Mouse (Mus musculus) lung, postnatal 14 days (tissue): ENCODE measurements around the gene Herc2.
"Not testable (repeated sequence)": the region's sequence is repeated elsewhere in the genome, so short reads cannot be mapped to it uniquely, and the experiment has no call there.

ENCODE experiments used
- DNase-seq: peaks from one replicate; pipeline ENCODE4 v3.0.0; 2021

Gene Herc2

GRCm38 (mm10) chr7:56049831-56050321, at the start of gene Herc2:
Gene Herc2 (plus strand): TSS chr7:56050196.
- peak; percentile 99 for DNase-seq

- no peak for DNase-seq
Observed at GRCm38 (mm10) chr7:56010318-56011017, 39.5 kb upstream of the Herc2 start.

DNA sequence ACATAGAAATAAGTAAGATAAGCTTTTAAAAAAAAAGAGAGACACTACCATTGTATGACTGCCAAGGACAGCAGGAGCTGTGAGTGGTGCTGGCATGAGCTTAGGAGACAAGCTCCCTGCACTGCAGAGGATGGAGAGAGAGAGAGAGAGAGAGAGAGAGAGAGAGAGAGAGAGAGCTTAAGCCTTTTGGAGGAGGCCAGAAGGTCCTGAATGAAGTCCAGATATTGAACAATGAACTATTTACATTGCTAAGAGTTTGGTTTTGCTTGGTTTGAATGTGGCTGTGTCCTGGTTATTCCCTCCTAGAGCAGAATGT, 39.0 kb upstream of the Herc2 start:
- DNase-seq, result no peak

DNA sequence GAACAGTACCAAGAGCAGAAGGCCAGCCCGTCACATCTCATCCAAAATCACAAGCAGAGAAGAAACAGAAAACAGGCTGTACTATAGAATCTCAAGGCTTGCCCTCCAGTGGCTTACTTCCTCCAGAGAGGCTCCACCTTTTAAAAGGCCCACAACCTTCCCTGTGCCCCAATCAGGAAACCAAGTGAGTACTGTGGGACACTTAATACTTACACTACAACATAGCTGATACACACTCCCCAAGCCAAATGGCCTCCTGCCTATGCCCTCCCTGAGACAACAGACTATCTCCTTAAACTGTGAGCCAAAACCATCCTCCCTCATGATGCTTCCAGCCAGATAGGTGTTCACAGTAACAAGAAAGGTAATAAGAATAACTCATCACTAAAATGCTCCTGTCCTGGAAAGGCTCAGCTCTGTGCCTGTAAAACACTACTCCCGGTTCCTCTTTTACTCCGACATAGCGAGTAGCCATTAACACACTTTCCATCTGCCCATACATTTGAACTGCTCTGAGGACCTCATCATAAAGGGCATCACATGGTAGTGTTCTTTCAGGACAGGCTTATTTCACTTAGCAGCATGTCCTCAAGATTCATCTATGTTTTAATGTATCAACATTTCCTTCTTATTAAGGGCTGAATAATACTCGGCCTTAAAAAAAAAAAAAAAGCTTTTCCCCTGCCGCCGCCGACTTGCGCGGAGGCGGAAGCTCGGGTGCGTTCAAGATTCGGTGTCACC, 36.6 kb upstream of the Herc2 start:
- no peak for DNase-seq

- DNase-seq, result not testable (repeated sequence)
Observed at GRCm38 (mm10) chr7:56014002-56014702, 35.8 kb upstream of the Herc2 start.

DNA sequence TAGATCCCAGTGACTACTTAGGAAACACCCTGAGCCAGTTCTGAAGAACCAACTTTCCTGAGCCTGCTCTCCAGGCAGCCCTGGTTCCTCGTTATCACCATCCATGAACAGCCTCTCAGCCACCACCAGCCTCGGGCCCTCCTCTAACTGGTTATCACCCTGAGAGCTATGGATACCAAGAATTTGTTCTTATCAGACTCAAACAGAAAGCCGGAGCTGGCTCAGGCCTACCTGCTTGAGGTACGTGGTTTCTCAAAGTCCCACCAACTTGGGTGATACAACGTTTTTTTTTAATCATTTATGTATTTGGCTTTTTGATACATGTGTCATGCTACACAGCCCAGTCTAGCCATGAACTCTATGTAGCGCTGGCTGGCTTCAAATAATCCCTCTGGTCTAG, 34.8 kb upstream of the Herc2 start:
- DNase-seq, result no peak

- no peak for DNase-seq
Observed at GRCm38 (mm10) chr7:56015837-56016236, 34.2 kb upstream of the Herc2 start.

DNA sequence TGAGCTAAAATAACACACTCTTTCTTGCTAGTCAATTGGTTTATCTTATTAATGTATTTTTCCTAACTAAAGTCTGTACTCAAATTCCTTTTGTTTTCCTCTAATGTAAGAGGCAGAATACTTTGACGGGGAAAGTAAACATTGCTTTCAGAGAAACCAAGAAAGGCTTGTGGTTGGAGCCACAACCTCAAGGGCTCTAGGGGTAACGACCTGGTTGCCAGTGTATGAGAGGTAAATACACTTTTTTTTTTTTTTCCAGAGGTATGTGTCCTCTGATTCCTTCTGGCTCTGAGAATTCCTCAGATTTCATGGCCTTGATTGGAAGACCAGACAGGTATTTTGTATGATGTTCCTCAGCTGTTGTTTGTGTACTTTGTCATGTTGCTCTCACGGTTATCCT, 32.2 kb upstream of the Herc2 start:
- DNase-seq, result no peak

DNA sequence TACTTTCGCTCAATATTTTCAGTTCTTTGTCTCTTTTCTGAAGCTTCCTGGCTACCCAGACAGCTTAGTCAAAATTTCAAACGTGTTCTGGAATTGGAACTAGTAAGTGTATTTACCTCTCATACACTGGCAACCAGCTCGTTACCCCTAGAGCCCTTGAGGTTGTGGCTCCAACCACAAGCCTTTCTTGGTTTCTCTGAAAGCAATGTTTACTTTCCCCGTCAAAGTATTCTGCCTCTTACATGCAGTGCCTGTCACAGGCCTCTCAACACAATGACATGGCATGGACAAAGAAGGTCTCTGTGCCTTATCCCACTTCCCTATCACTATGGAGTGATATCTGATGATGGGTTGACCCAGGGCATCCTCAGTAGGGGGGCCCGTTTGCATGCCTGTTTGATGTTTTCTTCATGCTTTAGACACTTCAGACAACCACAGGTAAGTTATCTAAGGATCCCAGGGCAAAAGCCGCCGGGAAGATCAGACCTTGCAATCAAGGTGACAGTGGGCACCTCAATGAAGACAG, 31.5 kb upstream of the Herc2 start:
- peak; percentile 9 for DNase-seq

DNA sequence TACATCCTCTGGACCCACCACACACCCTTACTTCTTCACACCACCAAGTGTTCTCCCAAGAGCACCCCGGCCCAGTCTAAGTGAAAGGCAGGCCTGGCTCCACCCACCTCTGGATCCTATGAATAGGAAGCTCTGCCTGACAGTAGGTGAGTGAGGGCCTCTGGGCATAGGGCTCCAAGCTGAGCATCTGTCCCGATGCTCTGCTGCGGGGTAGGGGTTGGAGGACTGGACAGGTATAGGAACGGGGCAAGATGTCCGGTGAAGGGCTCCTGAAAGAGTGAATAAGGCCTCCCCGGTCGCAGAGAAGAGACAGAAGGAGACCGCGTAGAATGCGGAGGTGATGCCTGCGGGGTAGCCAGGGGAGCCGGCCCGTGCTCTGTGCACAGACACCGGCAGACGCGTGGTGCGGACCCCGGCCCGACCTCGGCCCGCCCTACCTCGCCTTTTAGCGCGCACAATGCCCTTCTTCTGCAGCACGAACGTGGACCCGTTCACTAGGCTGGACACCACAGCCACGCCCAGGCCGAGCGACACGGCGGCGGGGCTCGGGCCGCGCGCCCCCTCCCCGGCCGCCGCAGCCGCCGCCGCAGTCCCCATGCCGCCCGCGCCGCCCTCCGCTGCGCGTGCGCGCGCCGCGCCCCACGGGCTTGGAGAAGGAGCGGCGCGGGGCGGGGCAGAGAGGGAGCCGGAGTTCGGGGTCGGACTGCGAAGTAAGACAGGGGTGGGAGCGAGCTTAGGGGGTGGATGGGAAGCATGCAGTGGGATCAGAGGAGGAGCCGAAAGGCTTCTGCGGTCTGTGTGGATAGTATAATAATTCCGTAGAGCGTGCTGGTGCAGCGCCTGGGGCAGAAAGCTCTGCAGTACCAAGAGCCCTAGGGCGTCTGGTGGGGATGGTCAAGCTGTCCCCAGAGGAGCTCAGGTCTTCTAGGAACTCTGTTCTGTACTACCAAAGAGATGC, 30.7 kb upstream of the Herc2 start:
- peak; percentile 70 for DNase-seq

DNA sequence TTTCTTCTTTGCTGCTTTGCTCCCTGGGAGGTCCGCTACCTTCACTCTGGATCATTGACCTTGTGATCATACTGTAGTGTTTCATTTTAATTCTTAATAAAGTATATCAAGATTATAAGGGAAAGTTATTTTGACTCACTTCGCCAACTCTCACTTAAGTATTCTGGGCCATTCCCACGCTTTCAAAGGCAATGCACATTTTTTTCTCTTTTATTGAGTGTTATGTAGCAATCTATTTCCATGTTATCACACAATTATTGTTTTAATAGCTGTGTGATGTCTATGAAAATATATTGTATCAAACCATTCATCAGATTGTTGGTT, 30.1 kb upstream of the Herc2 start, which contains the start of gene Nipa1:
Nipa1 (minus strand) TSS at position 25 of the 324 bp plus-strand sequence.
- DNase-seq, result no peak

DNA sequence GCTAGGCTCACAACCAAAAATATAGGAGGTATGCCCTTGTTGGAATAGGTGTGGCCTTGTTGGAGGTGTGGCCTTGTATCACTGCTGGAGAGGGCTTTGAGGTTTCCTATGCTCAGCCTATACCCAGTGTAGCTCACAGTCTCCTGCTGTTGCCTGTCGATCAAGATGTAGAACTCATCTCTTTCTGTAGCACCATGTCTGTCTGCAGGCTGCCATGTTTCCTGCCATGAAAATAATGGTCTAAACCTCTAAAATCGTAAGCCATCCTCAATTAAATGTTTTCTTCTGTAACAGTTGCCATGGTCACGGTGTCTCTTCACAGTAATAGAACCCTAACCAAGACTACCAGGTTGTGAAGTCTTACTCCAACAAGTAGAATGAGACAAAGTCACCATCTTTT, 26.4 kb upstream of the Herc2 start:
- DNase-seq, result no peak

- DNase-seq, result peak; percentile 88
Observed at GRCm38 (mm10) chr7:56042353-56042752, 7.6 kb upstream of the Herc2 start.

- no peak for DNase-seq
Observed at GRCm38 (mm10) chr7:56043577-56044266, 6.3 kb upstream of the Herc2 start.

DNA sequence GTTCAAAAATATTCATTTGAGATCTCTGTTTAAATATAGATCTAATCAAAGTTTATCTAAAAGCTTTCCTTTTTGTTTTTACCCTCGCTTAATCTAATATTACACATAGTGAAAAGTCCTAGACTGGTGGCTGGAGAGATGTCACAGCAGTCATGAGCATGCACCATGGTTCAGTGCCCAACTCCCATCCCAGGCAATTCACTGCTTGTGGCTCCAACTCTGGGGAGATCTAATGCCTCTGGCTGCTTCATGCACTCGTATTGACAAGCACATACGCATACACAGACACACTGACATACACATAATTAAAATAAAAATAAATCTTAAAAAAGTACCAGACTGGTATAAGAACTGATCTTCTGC, 5.7 kb upstream of the Herc2 start:
- DNase-seq, result no peak

- DNase-seq, result no peak
Observed at GRCm38 (mm10) chr7:56047178-56047577, 2.8 kb upstream of the Herc2 start.

- DNase-seq, result peak; percentile 24
Observed at GRCm38 (mm10) chr7:56050487-56050911, 503 bp downstream of the Herc2 start.

DNA sequence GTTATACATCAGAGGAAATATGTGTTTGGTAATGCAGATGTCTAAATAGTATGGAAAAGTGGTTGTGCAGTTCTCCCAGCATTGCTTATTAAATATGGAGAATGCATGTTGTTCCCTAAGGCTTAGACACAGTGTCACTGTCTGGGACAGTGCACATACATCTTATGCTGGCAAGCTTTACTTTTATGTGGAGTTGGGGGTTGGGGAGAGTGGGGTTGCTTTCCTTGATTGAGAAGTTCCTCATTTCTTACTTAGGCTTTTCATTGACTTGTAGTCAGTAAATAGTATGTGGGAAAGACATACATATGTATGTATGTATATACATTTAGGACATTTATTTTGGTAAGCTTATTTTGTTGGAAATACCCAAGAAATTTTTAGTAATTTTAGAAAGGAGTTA, 3.0 kb downstream of the Herc2 start:
- DNase-seq, result no peak

DNA sequence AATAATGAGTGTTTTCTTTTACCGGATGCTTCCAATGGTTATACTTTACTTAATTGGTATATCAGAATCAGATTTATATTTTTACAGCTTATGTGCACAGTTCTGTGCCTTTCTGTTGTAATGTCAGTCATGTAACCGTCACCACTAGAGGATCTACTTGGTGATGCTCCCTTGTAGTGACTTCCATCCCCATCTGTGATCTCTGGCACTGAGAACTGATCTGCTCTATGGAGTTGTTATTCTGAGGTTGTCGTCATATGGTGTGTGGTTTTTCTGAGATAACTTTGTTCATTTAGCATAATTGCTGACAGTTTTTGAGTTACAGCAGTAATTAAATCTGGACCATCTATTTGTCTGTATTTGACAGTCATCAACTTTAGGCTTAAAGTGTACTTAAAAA, 5.3 kb downstream of the Herc2 start:
- DNase-seq, result no peak

DNA sequence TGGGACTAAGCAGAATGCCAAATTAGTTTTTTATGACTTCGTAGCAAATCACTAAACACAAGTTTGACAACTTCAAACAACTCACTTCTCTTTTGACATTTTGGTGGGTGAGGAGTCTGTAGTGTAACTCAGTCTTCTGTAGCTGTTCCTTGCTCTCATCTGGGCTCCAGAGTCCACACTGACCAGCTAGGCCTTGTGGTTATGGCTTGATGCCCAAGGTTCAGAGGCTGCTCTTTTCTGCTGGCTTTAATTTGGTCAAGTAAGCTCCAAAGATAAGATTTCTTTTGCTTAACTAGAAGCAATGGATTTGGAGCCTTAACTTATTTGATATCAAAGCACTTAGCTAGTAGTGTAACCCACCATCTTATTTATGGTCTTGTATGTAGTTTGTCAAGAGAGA, 14.9 kb downstream of the Herc2 start:
- DNase-seq, result peak; percentile 6

- DNase-seq, result no peak
Observed at GRCm38 (mm10) chr7:56066136-56066535, 16.1 kb downstream of the Herc2 start.

DNA sequence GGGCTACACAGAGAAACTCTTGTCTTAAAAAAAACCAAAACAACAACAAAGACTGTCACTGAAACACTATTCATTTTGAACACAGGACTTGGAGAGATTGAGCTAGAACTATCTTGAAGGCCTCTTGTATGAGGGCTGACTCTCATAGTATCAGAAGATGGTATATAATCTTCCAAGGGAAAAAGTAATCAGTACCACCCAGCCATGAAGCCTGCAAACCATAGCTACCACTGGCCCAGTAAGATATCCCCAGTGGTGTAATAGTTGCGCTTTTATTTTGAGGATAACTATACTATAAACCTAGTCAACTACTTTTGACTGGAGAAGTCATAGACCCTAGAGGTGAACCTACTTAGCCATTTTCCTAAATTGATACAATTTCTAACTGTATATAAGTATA, 16.6 kb downstream of the Herc2 start:
- DNase-seq, result no peak
